Mouse (Mus musculus) cerebellum, postnatal 25 days (tissue): ENCODE data around the gene Ktn1.

ENCODE experiments used
- DNase-seq, 2 experiments: peaks; one replicate each; pipeline ENCODE4 v3.0.0; 2021; ENCODE audit warnings: mixed read lengths in 2 of 2

The Ktn1 gene

GRCm38 (mm10) chr14:47756411-47757065 is 108.3 kb downstream of the Ktn1 start:
- no peak for DNase-seq

DNA sequence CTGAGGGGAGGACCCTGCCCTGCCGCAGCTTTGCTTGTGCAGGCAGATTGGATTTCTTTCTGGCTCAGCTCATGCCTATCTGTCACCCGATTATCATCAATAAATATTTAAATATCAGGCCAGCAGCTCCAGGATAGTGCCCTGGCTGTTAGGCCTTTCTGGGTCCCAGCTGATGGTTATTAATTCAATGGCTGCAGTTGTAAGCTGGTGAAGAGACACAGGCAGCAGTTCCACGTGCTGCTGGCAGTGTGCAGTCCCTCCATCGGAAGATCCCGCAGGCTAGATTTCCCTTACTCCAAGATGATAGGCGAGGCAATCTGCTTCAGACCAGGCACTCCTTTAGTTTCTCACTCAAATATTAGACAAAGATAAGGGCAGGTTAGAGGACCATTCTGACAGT is 116.9 kb downstream of the Ktn1 start:
- DNase-seq = no peak

- DNase-seq = no peak
These were observed 117.5 kb downstream of the Ktn1 start for GRCm38 (mm10) chr14:47765796-47766195.

DNA sequence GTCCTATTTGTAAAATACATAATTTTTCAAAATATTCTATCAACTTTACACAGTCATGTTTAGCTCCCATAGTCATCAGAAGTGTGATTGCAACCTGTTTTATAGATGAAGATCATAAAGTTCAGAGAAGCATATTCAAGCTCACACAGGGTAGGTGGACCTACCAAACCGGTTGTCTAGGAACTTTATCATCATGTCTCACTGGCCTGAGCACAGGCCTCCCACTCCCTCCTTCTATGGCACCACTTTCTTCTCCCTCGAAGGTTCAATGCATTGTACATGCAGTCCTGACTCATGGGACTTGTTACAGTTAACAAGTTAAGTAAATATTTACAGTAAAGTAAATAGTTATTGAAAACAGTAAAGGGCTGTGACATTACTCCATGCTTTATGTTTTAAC is 118.1 kb downstream of the Ktn1 start:
- DNase-seq = no peak

DNA sequence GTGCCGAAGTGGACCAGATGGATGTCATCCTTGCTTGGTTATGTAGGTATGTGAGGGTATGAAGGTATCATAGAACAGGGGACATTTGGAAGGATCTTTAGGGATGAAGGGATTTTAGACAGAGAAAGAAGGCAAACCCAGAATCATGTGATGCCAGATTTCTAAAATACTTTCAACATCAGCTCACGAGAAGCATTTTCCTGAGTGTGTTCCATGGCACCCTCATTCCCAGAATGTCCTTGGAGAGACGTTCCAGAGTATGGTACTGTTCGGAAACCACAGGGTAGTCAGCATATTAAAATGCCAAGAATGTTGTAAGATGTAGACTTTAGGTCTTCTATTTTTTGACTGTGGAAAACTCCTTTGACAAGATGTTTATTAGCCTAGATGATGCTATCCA is 123.2 kb downstream of the Ktn1 start:
- no peak for DNase-seq

- DNase-seq = no peak
These were observed 127.3 kb downstream of the Ktn1 start for GRCm38 (mm10) chr14:47775543-47775942.

GRCm38 (mm10) chr14:47776260-47777035 is 128.2 kb downstream of the Ktn1 start:
- no peak for DNase-seq

DNA sequence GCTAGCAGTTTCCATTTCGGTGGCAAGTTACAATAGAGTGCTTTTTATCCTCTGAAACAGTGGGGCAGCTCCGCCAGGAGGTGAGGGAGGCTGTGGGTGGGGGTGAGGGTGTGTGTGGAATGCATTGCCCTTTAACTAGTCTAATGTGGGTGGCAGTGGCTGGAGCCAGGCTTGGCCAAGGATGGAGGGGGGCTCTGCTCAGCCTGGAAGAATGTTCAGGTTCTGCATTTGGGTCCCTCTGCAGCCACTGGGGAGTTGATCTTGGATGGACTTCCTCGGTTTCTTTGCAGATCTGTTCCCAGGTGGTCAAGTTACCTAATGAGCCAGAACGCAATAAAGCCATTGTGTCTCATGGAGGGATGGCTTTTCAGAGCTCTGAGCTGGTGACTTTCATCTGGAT is 137.9 kb downstream of the Ktn1 start:
- no peak for DNase-seq
